Mouse (Mus musculus) hindbrain, embryonic 12.5 days (tissue): Measurements from ENCODE around the gene Atraid. TPM values are rescaled to one million over a fixed set of nuclear protein-coding genes. Genes with fewer than 3 reads are reported as not detected.
"Not testable (repeated sequence)": the region's sequence is repeated elsewhere in the genome, so short reads cannot be mapped to it uniquely, and the experiment has no call there.

Source experiments
- ATAC-seq: fragments of 200-750 bp; cut with Nextera tagmentation; 2 replicates; pipeline ENCODE4 v1.8.0; 2017; ENCODE audit warnings: moderate TSS enrichment; ENCODE audit not compliant: low FRiP score
- H3K27ac ChIP-seq: fragments of 300-500 bp; sonication (generic); 2 replicates; pipeline ENCODE4 v1.5.1; 2016; ENCODE audit warnings: mild to moderate bottlenecking
- H3K27me3 ChIP-seq: fragments of 300-500 bp; sonication (generic); 2 replicates; pipeline ENCODE4 v1.6.1; 2016; ENCODE audit warnings: mild to moderate bottlenecking
- H3K36me3 ChIP-seq: fragments of 300-500 bp; sonication (generic); 2 replicates; pipeline ENCODE4 v1.6.1; 2016; ENCODE audit warnings: mild to moderate bottlenecking
- H3K4me1 ChIP-seq: fragments of 300-500 bp; sonication (generic); 2 replicates; pipeline ENCODE4 v1.6.1; 2016
- H3K4me2 ChIP-seq: fragments of 300-500 bp; sonication (generic); replicated peaks from 2 replicates; pipeline ENCODE4 v1.6.1; 2016; ENCODE audit warnings: mild to moderate bottlenecking
- H3K4me3 ChIP-seq: fragments of 300-500 bp; sonication (generic); 2 replicates; pipeline ENCODE4 v1.5.1; 2016; ENCODE audit warnings: mild to moderate bottlenecking
- H3K9ac ChIP-seq: fragments of 300-500 bp; sonication (generic); 2 replicates; pipeline ENCODE4 v1.6.1; 2016; ENCODE audit warnings: mild to moderate bottlenecking, moderate library complexity
- H3K9me3 ChIP-seq: fragments of 300-500 bp; sonication (generic); replicated peaks from 2 replicates; pipeline ENCODE4 v1.6.1; 2016; ENCODE audit warnings: mild to moderate bottlenecking
- WGBS: fragments of 180-500 bp; shearing (Covaris S2); methylation state at CpG from one replicate; pipeline ENCODE4 v1.1.7; 2016; 5-methylcytosine and 5-hydroxymethylcytosine counted together
- polyA plus RNA-seq: library from polyadenylated mRNA; unstranded; fragments of >200 nt; fragmentation: Nextera tagmentation; extraction: Ambion mirVana; gene quantifications from 2 replicates; pipeline ENCODE4 v1.2.1, GENCODE M21; 2016

The Atraid gene
- polyA plus RNA-seq, 1 experiment from 2014 or later: 122 TPM

- no peaks in the 10 kb centered on the region for H3K36me3 ChIP-seq
- H3K27me3 ChIP-seq: no peaks in the 10 kb centered on the region
- no peak overlapping the region for H3K4me2 ChIP-seq
- H3K4me3 ChIP-seq: no peak overlapping the region
- H3K27ac ChIP-seq: no peak overlapping the region
- WGBS: 93% methylated on average over 4 of the region's 4 CpGs
- H3K9ac ChIP-seq: no peak overlapping the region
- no peaks in the 10 kb centered on the region for H3K9me3 ChIP-seq
- ATAC-seq: no peak
- H3K4me1 ChIP-seq: no peaks in the 10 kb centered on the region
These were observed 17.2 kb upstream of the Atraid start for GRCm38 (mm10) chr5:31030926-31031325.

GRCm38 (mm10) chr5:31031508-31031907, 16.6 kb upstream of the Atraid start:
- peaks cover 5% of the 10 kb centered on the region; the same call in 1 of the 2 replicates for H3K36me3 ChIP-seq

DNA sequence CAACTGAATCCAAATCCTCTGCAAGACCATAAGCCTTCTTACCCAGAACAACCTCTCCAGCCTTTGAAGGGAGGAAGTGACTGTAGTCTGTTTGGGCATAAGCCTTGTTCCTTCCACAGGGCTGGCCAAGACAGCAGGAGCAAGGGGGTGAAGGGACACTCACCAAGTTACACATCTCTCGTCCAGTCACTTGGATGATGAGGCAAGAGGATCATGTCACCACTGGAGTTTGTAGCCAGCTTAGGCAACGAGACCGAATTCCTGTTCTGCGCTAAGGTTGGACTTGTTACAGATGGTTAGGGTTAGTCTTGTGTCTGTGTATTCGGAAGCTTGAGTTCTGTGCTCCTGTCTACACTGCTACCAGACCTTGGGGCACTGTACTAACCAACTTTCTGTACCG, 13.4 kb upstream of the Atraid start:
- Histone ChIP-seq H3K9me3 (no peaks in the 10 kb centered on the region), H3K27ac (no peak overlapping the region), H3K4me3 (no peak overlapping the region), H3K27me3 (no peaks in the 10 kb centered on the region), H3K9ac (no peak overlapping the region), H3K4me1 (no peaks in the 10 kb centered on the region), H3K4me2 (no peak overlapping the region), H3K36me3 (peaks cover 29% of the 10 kb centered on the region)
- no peak for ATAC-seq
- 96% methylated on average over 6 of the region's 6 CpGs for WGBS

More at GRCm38 (mm10) chr5:31031508-31031907, 16.6 kb upstream of the Atraid start:
- no peak overlapping the region for H3K9ac ChIP-seq
- H3K4me3 ChIP-seq: no peak overlapping the region
- WGBS: 89% methylated on average over 8 of the region's 8 CpGs
- H3K27me3 ChIP-seq: no peaks in the 10 kb centered on the region
- no peak overlapping the region for H3K4me2 ChIP-seq
- H3K27ac ChIP-seq: no peak overlapping the region
- ATAC-seq: no peak
- no peaks in the 10 kb centered on the region for H3K4me1 ChIP-seq
- no peaks in the 10 kb centered on the region for H3K9me3 ChIP-seq

GRCm38 (mm10) chr5:31036556-31036955, 11.6 kb upstream of the Atraid start:
- not testable (repeated sequence) for H3K4me3 ChIP-seq, H3K4me2 ChIP-seq, H3K4me1 ChIP-seq, H3K9ac ChIP-seq, H3K27ac ChIP-seq, ATAC-seq, H3K9me3 ChIP-seq, H3K27me3 ChIP-seq
- peaks cover 48% of the 10 kb centered on the region for H3K36me3 ChIP-seq
- 89% methylated on average over 11 of the region's 11 CpGs for WGBS

GRCm38 (mm10) chr5:31038171-31038845, 9.8 kb upstream of the Atraid start:
- ATAC-seq: no peak
- Histone ChIP-seq H3K4me1 (no peaks in the 10 kb centered on the region), H3K9me3 (no peaks in the 10 kb centered on the region), H3K27me3 (no peaks in the 10 kb centered on the region), H3K27ac (no peak overlapping the region), H3K4me3 (no peak overlapping the region), H3K9ac (no peak overlapping the region), H3K36me3 (peaks cover 64% of the 10 kb centered on the region), H3K4me2 (no peak overlapping the region)
- WGBS: 91% methylated on average over 7 of the region's 7 CpGs

- H3K9ac ChIP-seq: no peak overlapping the region
- no peaks in the 10 kb centered on the region for H3K9me3 ChIP-seq
- no peak overlapping the region for H3K4me3 ChIP-seq
- 94% methylated on average over 6 of the region's 6 CpGs for WGBS
- H3K27ac ChIP-seq: no peak overlapping the region
- H3K4me2 ChIP-seq: no peak overlapping the region
- no peaks in the 10 kb centered on the region for H3K27me3 ChIP-seq
- peaks cover 9% of the 10 kb centered on the region for H3K4me1 ChIP-seq
- no peak for ATAC-seq
- peaks cover 32% of the 10 kb centered on the region for H3K36me3 ChIP-seq
These were observed 1.7 kb upstream of the Atraid start for GRCm38 (mm10) chr5:31046416-31046815.

DNA sequence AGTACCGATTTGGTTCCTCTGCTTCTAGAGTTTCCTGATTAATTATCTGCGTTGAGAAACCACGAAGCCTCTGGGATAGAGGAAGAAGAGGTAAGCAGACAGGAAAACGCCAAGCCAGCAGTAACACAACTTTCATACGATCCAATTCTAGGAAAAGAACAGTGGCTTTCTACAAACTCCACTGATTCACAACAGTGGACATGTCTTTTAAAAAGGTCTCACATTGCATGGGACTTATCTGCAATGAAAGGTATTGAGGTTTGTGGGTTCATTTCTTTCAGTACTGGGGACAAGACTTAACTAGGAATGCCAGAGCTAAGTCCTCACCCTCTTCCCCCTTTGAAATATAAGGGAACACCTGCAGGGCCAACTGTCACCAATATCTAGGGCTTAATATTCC, 1.0 kb upstream of the Atraid start:
- ATAC-seq: no peak
- Histone ChIP-seq H3K4me2 (peak overlapping the region; percentile 73), H3K4me1 (peaks cover 9% of the 10 kb centered on the region), H3K9ac (peak overlapping the region; percentile 80; the same call in 1 of the 2 replicates), H3K27ac (no peak overlapping the region), H3K4me3 (peak overlapping the region; percentile 64; the same call in 1 of the 2 replicates), H3K27me3 (no peaks in the 10 kb centered on the region), H3K9me3 (no peaks in the 10 kb centered on the region), H3K36me3 (peaks cover 26% of the 10 kb centered on the region)
- WGBS: 81% methylated on average over 5 of the region's 5 CpGs

GRCm38 (mm10) chr5:31048763-31049641, 890 bp downstream of the Atraid start, which contains the start of gene Slc5a6:
TSS of gene Slc5a6 (minus strand) at chr5:31048924.
- Histone ChIP-seq H3K27ac (peak within 1 kb of the TSS; percentile 91), H3K4me3 (peak within 1 kb of the TSS; percentile 64), H3K4me1 (peaks cover 12% of the 10 kb centered on the region), H3K27me3 (no peaks in the 10 kb centered on the region), H3K36me3 (peaks cover 15% of the 10 kb centered on the region), H3K9ac (peak within 1 kb of the TSS; percentile 80), H3K9me3 (no peaks in the 10 kb centered on the region), H3K4me2 (peak within 1 kb of the TSS; percentile 73)
- ATAC-seq: peak; percentile 62
- under 1% methylated on average over 23 of the region's 23 CpGs for WGBS

- H3K4me2 ChIP-seq: no peak overlapping the region
- peaks cover 18% of the 10 kb centered on the region for H3K4me1 ChIP-seq
- peaks cover 8% of the 10 kb centered on the region for H3K36me3 ChIP-seq
- no peaks in the 10 kb centered on the region for H3K9me3 ChIP-seq
- H3K27ac ChIP-seq: no peak overlapping the region
- H3K4me3 ChIP-seq: no peak overlapping the region
- H3K27me3 ChIP-seq: no peaks in the 10 kb centered on the region
- ATAC-seq: no peak
- no peak overlapping the region for H3K9ac ChIP-seq
These were observed 2.3 kb downstream of the Atraid start for GRCm38 (mm10) chr5:31050427-31050826.

GRCm38 (mm10) chr5:31053728-31054127, 5.6 kb downstream of the Atraid start:
- H3K9me3 ChIP-seq, H3K27me3 ChIP-seq, ATAC-seq: not testable (repeated sequence)
- Histone ChIP-seq H3K9ac (peak overlapping the region; percentile 82), H3K27ac (peak overlapping the region; percentile 71), H3K4me3 (peak overlapping the region; percentile 52), H3K36me3 (peaks cover 18% of the 10 kb centered on the region), H3K4me2 (peak overlapping the region; percentile 82), H3K4me1 (peaks cover 20% of the 10 kb centered on the region)
- 53% methylated on average over 4 of the region's 4 CpGs for WGBS

DNA sequence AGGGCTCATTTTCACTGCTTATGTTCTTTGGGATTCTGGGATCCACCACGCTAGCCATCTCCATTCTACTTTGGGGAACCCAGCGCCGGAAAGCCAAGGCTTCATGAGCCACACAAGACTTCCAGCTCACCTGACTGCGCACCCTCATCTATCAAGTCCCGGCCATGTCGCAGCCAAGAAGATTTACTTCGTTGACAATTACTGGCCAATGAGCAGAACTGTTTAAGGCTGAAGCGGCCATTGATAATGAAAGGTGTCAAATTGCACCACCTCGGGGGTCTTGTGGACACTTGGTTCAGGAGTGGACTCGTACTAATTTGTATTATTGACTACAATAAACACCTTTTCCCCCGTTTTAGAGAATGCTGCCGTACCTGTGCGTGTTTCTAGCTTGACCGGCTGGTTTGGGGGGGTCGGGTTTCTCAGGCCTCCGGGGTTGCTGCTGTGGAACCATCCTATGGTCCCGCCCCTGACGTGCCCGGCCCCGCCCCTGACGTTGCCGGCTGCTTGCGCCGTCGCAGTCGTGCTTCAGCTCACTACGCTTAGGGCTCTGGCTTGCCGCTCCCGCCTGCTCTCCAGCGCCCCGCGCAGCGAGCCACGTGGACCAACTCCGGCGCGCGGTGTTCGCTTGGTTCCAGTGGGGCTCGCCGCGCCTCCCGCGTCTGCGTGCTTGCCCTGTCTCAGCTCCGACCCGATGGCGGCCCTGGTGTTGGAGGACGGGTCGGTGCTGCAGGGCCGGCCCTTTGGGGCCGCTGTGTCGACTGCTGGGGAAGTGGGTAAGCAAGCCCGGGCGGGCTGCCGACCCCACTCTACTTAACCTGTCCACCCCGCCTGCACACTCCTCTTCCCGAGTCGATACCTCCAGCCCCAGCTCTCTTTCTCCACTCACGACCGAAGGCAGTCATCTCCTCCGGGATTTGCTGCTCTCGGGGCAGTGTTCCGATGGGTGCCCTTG, 6.4 kb downstream of the Atraid start, which contains the start of gene Cad:
Cad (plus strand) TSS at position 520 of the 955 bp plus-strand sequence.
- Histone ChIP-seq H3K36me3 (peaks cover 26% of the 10 kb centered on the region), H3K27ac (peak within 1 kb of the TSS; percentile 71), H3K4me2 (peak within 1 kb of the TSS; percentile 82), H3K9me3 (no peaks in the 10 kb centered on the region), H3K4me3 (peak within 1 kb of the TSS; percentile 52), H3K9ac (peak within 1 kb of the TSS; percentile 82), H3K27me3 (no peaks in the 10 kb centered on the region), H3K4me1 (peaks cover 20% of the 10 kb centered on the region)
- peak; percentile 97 for ATAC-seq
- WGBS: under 1% methylated on average over 64 of the region's 64 CpGs
